Mouse (Mus musculus): ENCODE measurements around the gene Nlrx1.

DNA sequence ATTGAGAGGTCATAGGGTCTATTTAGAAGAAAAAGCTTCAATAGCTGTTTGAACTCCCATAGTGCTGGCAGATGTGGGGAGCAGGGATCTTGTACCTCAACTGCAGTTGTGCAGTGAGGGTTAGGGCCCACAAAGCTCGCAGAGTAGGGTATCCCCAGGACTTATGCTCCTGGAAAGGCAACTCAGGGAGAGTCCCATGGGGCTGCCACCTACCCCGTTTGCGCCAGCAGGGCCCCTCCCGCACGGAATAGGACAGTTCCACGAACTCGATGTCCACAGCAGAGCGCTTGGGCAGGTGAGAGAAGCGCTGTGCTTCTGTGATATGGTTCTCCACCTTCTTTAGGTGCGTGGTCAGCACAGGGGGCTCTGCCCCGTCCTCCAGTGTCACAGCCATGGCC lies 18.6 kb upstream of the Nlrx1 start:
- TF ChIP-seq ZC3H11A (IDR thresholded peaks at IDR 0.05; ENCODE audit: borderline replicate concordance, low read depth, low read length) (no peak), HCFC1 (IDR thresholded peaks at IDR 0.05; ENCODE audit: borderline replicate concordance, insufficient read depth, low read length) (no peak), ZNF384 (IDR thresholded peaks at IDR 0.05; ENCODE audit: low read depth, low read length) (no peak), CHD2 (IDR thresholded peaks at IDR 0.05; ENCODE audit: low read depth, low read length) (no peak)
